Mouse (Mus musculus) lung, embryonic 14.5 days (tissue): ENCODE measurements at regions not wholly inside any gene's neighbourhood (a gene's known extent, or its start where the extent isn't known, plus 50 kb on each side); places are given as distances from the start of the nearest gene placed in this dataset.
A peak's percentile ranks its signal among the peaks of the same experiment; 100 is the strongest.

Source experiments
- ATAC-seq: fragments of 200-750 bp; cut with Nextera tagmentation; 2 replicates; pipeline ENCODE4 v1.8.0; 2017; ENCODE audit warnings: mild to moderate bottlenecking, moderate TSS enrichment, moderate library complexity; ENCODE audit not compliant: insufficient read depth
- DNase-seq: peaks from one replicate; pipeline ENCODE4 v3.0.0-alpha.2; 2015
- H3K27ac ChIP-seq: fragments of 300-500 bp; sonication (generic); 2 replicates; pipeline ENCODE4 v1.5.1; 2014; ENCODE audit warnings: low read depth, mild to moderate bottlenecking, moderate library complexity
- H3K27me3 ChIP-seq: fragments of 300-500 bp; sonication (generic); 2 replicates; pipeline ENCODE4 v1.6.1; 2014; ENCODE audit warnings: low read length, control low read depth; ENCODE audit not compliant: insufficient read depth
- H3K36me3 ChIP-seq: fragments of 300-500 bp; sonication (generic); 2 replicates; pipeline ENCODE4 v1.6.1; 2014; ENCODE audit warnings: control low read depth; ENCODE audit not compliant: insufficient read depth
- H3K4me1 ChIP-seq: fragments of 300-500 bp; sonication (generic); 2 replicates; pipeline ENCODE4 v1.6.1; 2014; ENCODE audit warnings: antibody characterized with exemption, control low read depth; ENCODE audit not compliant: insufficient read depth
- H3K4me2 ChIP-seq: fragments of 300-500 bp; sonication (generic); 2 replicates; pipeline ENCODE4 v1.6.1; 2014; ENCODE audit warnings: mild to moderate bottlenecking
- H3K4me3 ChIP-seq: fragments of 300-500 bp; sonication (generic); 2 replicates; pipeline ENCODE4 v1.5.1; 2014; ENCODE audit warnings: low read depth, low read length
- H3K9ac ChIP-seq: fragments of 300-500 bp; sonication (generic); 2 replicates; pipeline ENCODE4 v1.6.1; 2014
- H3K9me3 ChIP-seq: fragments of 300-500 bp; sonication (generic); 2 replicates; pipeline ENCODE4 v1.6.1; 2016; ENCODE audit warnings: low read depth, low read length, control low read depth
- CTCF ChIP-seq: IDR thresholded peaks from 2 replicates; pipeline ENCODE4 v1.5.1; 2016; ENCODE audit warnings: antibody characterized with exemption, low read depth
- WGBS: fragments of 180-500 bp; shearing (Covaris S2); extraction: QIAGEN DNeasy Blood & Tissue Kit; methylation state at CpG from one replicate; pipeline ENCODE4 v1.1.7; 2014; 5-methylcytosine and 5-hydroxymethylcytosine counted together

DNA sequence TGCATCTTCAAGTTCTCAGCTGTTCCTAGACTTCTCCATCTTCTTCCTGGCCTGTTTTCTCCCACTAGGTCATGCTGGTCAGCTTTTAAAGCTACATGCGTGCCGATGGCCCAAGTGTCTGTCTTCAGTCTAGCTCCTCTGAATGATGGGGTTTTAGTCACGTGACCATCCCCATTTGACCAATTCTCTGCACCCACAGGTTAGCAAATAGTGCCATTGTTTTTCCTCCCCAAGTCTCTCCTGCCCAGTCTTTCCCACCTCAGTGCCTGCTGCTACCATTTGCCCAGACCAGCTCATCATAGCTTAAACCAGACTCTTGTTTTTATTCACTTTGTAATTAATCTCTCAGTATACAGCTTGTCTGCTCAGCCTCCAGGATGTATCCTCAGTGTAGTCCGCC is 62.3 kb downstream of the Zfp706 start:
- ATAC-seq, result no peak
- no peak overlapping the region for H3K4me2 ChIP-seq
- no peaks in the 10 kb centered on the region for H3K27me3 ChIP-seq
- no peak for TF ChIP-seq CTCF
- no peak overlapping the region for H3K4me3 ChIP-seq
- no peak overlapping the region for H3K27ac ChIP-seq
- H3K36me3 ChIP-seq, result no peaks in the 10 kb centered on the region
- DNase-seq, result no peak
- H3K9ac ChIP-seq, result no peak overlapping the region
- WGBS, result 82% methylated on average over 4 of the region's 4 CpGs
- no peaks in the 10 kb centered on the region for H3K9me3 ChIP-seq
- no peaks in the 10 kb centered on the region for H3K4me1 ChIP-seq

DNA sequence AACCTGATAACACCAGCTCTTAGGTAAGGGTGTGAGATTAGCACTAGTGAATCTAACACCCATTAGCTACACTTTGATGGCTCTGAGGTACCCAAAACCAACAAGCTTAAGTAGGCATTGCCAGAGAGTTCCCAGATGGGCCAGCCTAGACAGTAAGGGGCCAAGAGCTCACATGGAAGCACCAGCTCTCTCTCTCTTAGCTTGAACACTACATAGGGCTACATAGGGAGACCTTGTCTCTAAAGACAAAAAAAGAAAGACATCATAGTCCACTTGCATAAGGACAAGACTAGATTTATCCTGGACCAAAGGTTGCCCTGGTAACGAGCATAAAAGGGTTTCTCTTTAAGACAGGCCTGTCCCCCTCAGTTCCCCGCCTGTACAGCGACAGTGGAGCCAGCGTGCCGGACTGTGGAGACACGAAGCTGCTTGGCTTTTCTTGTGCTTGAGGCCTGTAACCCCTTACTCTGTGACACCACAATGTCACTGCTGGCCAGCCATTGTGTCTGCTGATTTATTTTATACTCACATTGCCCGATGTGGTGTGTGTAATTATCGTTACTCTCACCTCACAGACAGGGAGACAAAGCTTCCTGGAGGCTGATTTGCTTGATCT is 62.9 kb downstream of the Zfp706 start:
- no peaks in the 10 kb centered on the region for H3K4me1 ChIP-seq

DNA sequence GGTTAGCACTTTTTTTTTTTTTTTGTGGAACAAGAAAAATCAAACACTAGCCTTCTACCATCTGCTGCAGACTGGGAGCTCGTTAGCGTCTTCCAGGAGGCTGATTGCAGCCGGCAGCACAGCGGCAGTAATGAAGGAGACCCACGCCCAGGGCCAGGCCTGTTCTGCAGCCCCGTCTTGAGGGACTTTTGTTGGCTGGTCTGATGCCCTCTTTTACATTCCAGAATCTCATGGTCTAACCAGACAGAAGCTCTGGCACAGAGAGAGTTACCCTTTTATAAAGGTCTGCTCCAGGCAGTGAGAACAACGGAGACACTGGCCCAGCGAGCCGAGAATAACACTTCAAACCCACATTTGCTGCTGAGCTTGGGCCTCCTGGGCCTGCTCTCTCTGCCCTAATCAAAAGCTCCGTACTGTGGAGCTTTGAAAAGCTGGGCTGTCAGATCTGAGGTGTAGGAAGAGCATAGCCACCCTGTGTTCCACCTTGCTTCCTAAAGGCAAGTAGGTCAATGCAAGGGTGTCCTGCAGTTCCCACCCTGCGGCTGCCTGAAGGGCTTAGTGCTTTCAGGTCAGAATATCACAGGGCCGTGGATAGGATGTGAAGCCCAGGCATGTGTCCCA is 64.0 kb downstream of the Zfp706 start:
- TF ChIP-seq CTCF, result no peak
- H3K4me3 ChIP-seq, result no peak overlapping the region
- H3K9ac ChIP-seq, result no peak overlapping the region
- DNase-seq (no peak), ATAC-seq (no peak)
- H3K27me3 ChIP-seq, result no peaks in the 10 kb centered on the region
- WGBS, result 47% methylated on average over 12 of the region's 12 CpGs
- H3K9me3 ChIP-seq, result no peaks in the 10 kb centered on the region
- H3K4me1 ChIP-seq, result no peaks in the 10 kb centered on the region
- no peak overlapping the region for H3K27ac ChIP-seq
- no peaks in the 10 kb centered on the region for H3K36me3 ChIP-seq
- H3K4me2 ChIP-seq, result no peak overlapping the region

More for the DNA sequence above, 62.9 kb downstream of the Zfp706 start:
- DNase-seq (no peak), ATAC-seq (no peak)
- H3K4me3 ChIP-seq, result no peak overlapping the region
- 55% methylated on average over 8 of the region's 8 CpGs for WGBS
- H3K27me3 ChIP-seq, result no peaks in the 10 kb centered on the region
- no peak overlapping the region for H3K27ac ChIP-seq
- no peaks in the 10 kb centered on the region for H3K36me3 ChIP-seq
- no peak overlapping the region for H3K9ac ChIP-seq
- H3K4me2 ChIP-seq, result no peak overlapping the region
- no peaks in the 10 kb centered on the region for H3K9me3 ChIP-seq
- no peak for TF ChIP-seq CTCF

DNA sequence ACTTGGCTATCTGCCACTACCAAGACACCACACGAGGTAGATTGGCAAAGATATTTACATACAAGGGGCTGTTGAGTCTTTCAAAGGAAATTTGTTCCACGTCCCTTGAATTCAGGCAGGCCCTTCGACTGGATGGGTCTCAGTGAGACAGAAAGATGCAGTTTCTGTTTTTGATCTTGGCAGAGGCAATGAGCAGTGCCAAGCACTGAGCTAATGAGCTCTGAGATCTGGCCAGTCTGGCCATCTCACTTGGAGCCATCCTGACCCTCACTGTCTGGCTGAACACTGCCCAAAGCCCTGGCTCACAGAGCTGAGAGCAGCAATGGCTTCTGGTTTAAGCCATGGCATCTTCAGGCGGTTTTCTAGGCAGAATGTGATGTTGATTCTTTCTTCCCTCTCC is 65.3 kb downstream of the Zfp706 start:
- H3K4me2 ChIP-seq, result no peak overlapping the region
- H3K27ac ChIP-seq, result no peak overlapping the region
- no peak overlapping the region for H3K9ac ChIP-seq
- H3K4me1 ChIP-seq, result peaks cover 4% of the 10 kb centered on the region; the same call in 1 of the 2 replicates
- no peak for ATAC-seq
- TF ChIP-seq CTCF, result no peak
- no peak for DNase-seq
- H3K27me3 ChIP-seq, result no peaks in the 10 kb centered on the region
- WGBS, result 56% methylated on average over 4 of the region's 4 CpGs
- H3K4me3 ChIP-seq, result no peak overlapping the region
- no peaks in the 10 kb centered on the region for H3K36me3 ChIP-seq
- no peaks in the 10 kb centered on the region for H3K9me3 ChIP-seq

GRCm38 (mm10) chr15:36941741-36942140 is 65.8 kb downstream of the Zfp706 start:
- Histone ChIP-seq H3K27me3 (no peaks in the 10 kb centered on the region), H3K9ac (no peak overlapping the region), H3K4me2 (no peak overlapping the region), H3K36me3 (no peaks in the 10 kb centered on the region), H3K4me3 (no peak overlapping the region), H3K9me3 (no peaks in the 10 kb centered on the region), H3K27ac (no peak overlapping the region), H3K4me1 (peaks cover 4% of the 10 kb centered on the region; the same call in 1 of the 2 replicates)
- DNase-seq (no peak), ATAC-seq (no peak)
- no peak for TF ChIP-seq CTCF
- 82% methylated on average over 5 of the region's 5 CpGs for WGBS

- DNase-seq, result no peak
- Histone ChIP-seq H3K9me3 (no peaks in the 10 kb centered on the region), H3K27ac (no peak overlapping the region), H3K4me2 (no peak overlapping the region), H3K4me1 (peaks cover 4% of the 10 kb centered on the region; the same call in 1 of the 2 replicates), H3K4me3 (no peak overlapping the region), H3K36me3 (no peaks in the 10 kb centered on the region), H3K27me3 (no peaks in the 10 kb centered on the region), H3K9ac (no peak overlapping the region)
- TF ChIP-seq CTCF, result no peak
- WGBS, result 81% methylated on average over 9 of the region's 9 CpGs
- no peak for ATAC-seq
Observed at GRCm38 (mm10) chr15:36939608-36940007, 68.0 kb downstream of the Zfp706 start.

GRCm38 (mm10) chr15:36939153-36939552 is 68.4 kb downstream of the Zfp706 start:
- ATAC-seq (peak; percentile 32; the same call in 1 of the 2 replicates), DNase-seq (no peak)
- Histone ChIP-seq H3K9ac (peak overlapping the region; percentile 80), H3K27me3 (no peaks in the 10 kb centered on the region), H3K36me3 (no peaks in the 10 kb centered on the region), H3K27ac (peak overlapping the region; percentile 30; the same call in 1 of the 2 replicates), H3K4me3 (peak overlapping the region; percentile 53), H3K4me2 (peak overlapping the region; percentile 80), H3K4me1 (peaks cover 4% of the 10 kb centered on the region; the same call in 1 of the 2 replicates), H3K9me3 (no peaks in the 10 kb centered on the region)
- 32% methylated on average over 9 of the region's 9 CpGs for WGBS
- TF ChIP-seq CTCF, result no peak
